Mouse (Mus musculus) heart, adult 2 months (tissue): ENCODE data around the gene Senp6.

ENCODE experiments used
- CTCF ChIP-seq: fragments of 200-600 bp; IDR thresholded peaks from 2 replicates; pipeline ENCODE4 v1.8.1; 2022; ENCODE audit warnings: antibody characterized with exemption, mild to moderate bottlenecking, moderate library complexity
- EP300 ChIP-seq: fragments of 200-500 bp; IDR thresholded peaks from 2 replicates; pipeline ENCODE4 v1.6.1; 2011; ENCODE audit warnings: low read depth, low read length, control low read depth; ENCODE audit not compliant: insufficient read depth
- POLR2A ChIP-seq: fragments of 200-500 bp; IDR thresholded peaks from 2 replicates; pipeline ENCODE4 v1.6.1; 2011; ENCODE audit warnings: mild to moderate bottlenecking, low read depth, low read length, control low read depth; ENCODE audit not compliant: insufficient read depth

GRCm38 (mm10) chr9:80158937-80159336 is 92.2 kb downstream of the Senp6 start:
- TF ChIP-seq CTCF (no peak), POLR2A (no peak), EP300 (no peak)
